Mouse (Mus musculus) stomach, postnatal 0 days (tissue): ENCODE results near the gene Slamf9. TPM values are rescaled to one million over a fixed set of nuclear protein-coding genes. Genes with fewer than 3 reads are reported as not detected.

Experiments used
- ATAC-seq: fragments of 200-750 bp; cut with Nextera tagmentation; 2 replicates; pipeline ENCODE4 v1.8.0; 2017; ENCODE audit not compliant: low FRiP score, low TSS enrichment
- DNase-seq: peaks from one replicate; pipeline ENCODE4 v3.0.0-alpha.2; 2016; ENCODE audit warnings: low spot score
- H3K27ac ChIP-seq: fragments of 300-500 bp; sonication (generic); replicated peaks from 2 replicates; pipeline ENCODE4 v1.5.1; 2014; ENCODE audit warnings: mild to moderate bottlenecking, control low read depth
- H3K27me3 ChIP-seq: fragments of 300-500 bp; sonication (generic); 2 replicates; pipeline ENCODE4 v1.6.1; 2014; ENCODE audit warnings: low read length; ENCODE audit not compliant: control insufficient read depth, insufficient read depth
- H3K36me3 ChIP-seq: fragments of 300-500 bp; sonication (generic); 2 replicates; pipeline ENCODE4 v1.6.1; 2014; ENCODE audit warnings: low read length, mixed read lengths; ENCODE audit not compliant: control insufficient read depth, insufficient read depth
- H3K4me1 ChIP-seq: fragments of 300-500 bp; sonication (generic); replicated peaks from 2 replicates; pipeline ENCODE4 v1.6.1; 2014; ENCODE audit warnings: antibody characterized with exemption; ENCODE audit not compliant: control insufficient read depth, insufficient read depth
- H3K4me2 ChIP-seq: fragments of 300-500 bp; sonication (generic); replicated peaks from 2 replicates; pipeline ENCODE4 v1.6.1; 2014; ENCODE audit warnings: low read depth, mild to moderate bottlenecking, control low read depth, moderate library complexity
- H3K4me3 ChIP-seq: fragments of 300-500 bp; sonication (generic); 2 replicates; pipeline ENCODE4 v1.5.1; 2014; ENCODE audit warnings: low read depth, low read length, control low read depth
- H3K9ac ChIP-seq: fragments of 300-500 bp; sonication (generic); 2 replicates; pipeline ENCODE4 v1.6.1; 2014; ENCODE audit warnings: mild to moderate bottlenecking, low read length, control low read depth, mixed read lengths
- H3K9me3 ChIP-seq: fragments of 300-500 bp; sonication (generic); 2 replicates; pipeline ENCODE4 v1.6.1; 2016; ENCODE audit warnings: low read length; ENCODE audit not compliant: control insufficient read depth
- CTCF ChIP-seq: IDR thresholded peaks from 2 replicates; pipeline ENCODE4 v1.5.1; 2016; ENCODE audit warnings: antibody characterized with exemption, low read depth, mild to moderate bottlenecking, moderate library complexity
- EP300 ChIP-seq: optimal IDR thresholded peaks from 2 replicates; pipeline ENCODE3; 2016; ENCODE audit warnings: antibody characterized with exemption
- WGBS: fragments of 180-500 bp; shearing (Covaris S2); extraction: QIAGEN DNeasy Blood & Tissue Kit; methylation state at CpG from one replicate; pipeline ENCODE4 v1.1.7; 2014; 5-methylcytosine and 5-hydroxymethylcytosine counted together
- polyA plus RNA-seq: library from polyadenylated mRNA; unstranded; fragments of >200 nt; fragmentation: Nextera tagmentation; extraction: Ambion mirVana; gene quantifications from 2 replicates; pipeline ENCODE4 v1.2.1, GENCODE M21; 2015

Gene Slamf9
- polyA plus RNA-seq, 1 experiment from 2014 or later: 1.8 TPM

DNA sequence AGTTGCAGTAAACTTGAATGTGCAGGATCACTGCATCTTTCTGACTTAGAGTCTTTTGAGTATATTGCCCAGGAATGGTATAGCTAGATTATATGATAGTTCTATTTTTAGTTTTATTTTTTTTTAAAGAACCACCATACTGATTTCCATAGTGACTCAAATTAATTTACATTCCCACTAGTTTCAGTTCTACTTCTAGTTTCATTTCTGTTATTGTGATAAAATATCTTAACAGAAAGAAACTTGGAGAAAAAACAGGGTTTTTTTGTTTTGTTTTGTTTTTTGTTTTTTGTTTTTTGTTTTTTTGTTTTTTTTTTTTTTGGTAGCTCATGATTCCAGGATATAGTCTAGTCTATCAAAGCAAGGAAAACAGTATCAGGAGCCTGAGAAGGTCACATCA, 2.2 kb upstream of the Slamf9 start:
- no peaks in the 10 kb centered on the region for H3K36me3 ChIP-seq
- ATAC-seq: no peak
- H3K9ac ChIP-seq: no peak overlapping the region
- TF ChIP-seq CTCF (no peak), EP300 (no peak)
- H3K4me1 ChIP-seq: no peaks in the 10 kb centered on the region; the same call in 1 of the 2 replicates
- H3K27me3 ChIP-seq: no peaks in the 10 kb centered on the region
- H3K9me3 ChIP-seq: no peaks in the 10 kb centered on the region
- DNase-seq: no peak
- no peak overlapping the region for H3K4me2 ChIP-seq
- H3K27ac ChIP-seq: no peak overlapping the region
- no peak overlapping the region for H3K4me3 ChIP-seq

DNA sequence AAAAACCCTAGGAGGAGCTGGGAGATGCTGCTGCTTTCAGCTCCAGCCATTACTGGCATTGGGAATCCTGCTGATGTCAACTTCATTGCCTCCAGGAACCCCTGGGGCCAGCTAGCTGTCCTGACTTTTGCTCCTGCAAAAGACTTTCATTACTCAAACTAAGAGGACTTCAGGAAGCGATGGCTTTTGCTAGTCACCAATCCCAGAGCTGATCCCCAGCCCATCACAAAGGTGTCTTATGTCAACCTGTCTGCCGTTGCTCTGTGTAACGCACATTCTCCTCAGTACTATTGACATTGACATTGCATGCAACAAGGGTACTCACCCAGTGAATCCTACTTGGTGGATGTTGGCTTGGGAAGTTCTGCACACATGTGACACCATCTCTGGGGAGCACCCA, 962 bp upstream of the Slamf9 start:
- DNase-seq (no peak), ATAC-seq (no peak)
- no peaks in the 10 kb centered on the region for H3K9me3 ChIP-seq
- no peaks in the 10 kb centered on the region; the same call in 1 of the 2 replicates for H3K4me1 ChIP-seq
- TF ChIP-seq CTCF (no peak), EP300 (no peak)
- no peak overlapping the region for H3K4me2 ChIP-seq
- 73% methylated on average over 3 of the region's 3 CpGs for WGBS
- no peak overlapping the region for H3K4me3 ChIP-seq
- H3K27ac ChIP-seq: no peak overlapping the region
- no peak overlapping the region for H3K9ac ChIP-seq
- H3K36me3 ChIP-seq: no peaks in the 10 kb centered on the region
- H3K27me3 ChIP-seq: no peaks in the 10 kb centered on the region

DNA sequence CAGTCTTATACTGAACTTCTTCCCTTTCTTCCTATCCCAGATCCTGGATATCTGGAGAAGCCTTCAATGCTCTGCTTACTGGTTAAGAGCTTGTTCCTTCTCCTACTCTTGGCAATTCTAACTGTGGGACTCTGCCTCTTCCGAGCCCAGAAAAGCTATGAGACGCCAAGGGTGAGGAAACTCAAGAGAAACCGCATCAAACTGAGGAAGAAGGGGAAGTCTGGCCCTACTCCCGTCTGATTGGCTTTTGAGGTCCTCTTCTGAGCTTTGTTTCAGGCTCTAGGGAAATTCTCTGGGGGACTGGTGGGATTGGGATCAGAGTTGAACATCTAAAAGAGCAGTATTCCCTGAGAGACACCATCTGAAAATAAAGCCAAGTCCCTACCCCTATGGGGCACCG, 2.9 kb downstream of the Slamf9 start:
- no peak for DNase-seq
- Histone ChIP-seq H3K4me2 (no peak overlapping the region), H3K36me3 (no peaks in the 10 kb centered on the region), H3K4me3 (no peak overlapping the region), H3K9me3 (no peaks in the 10 kb centered on the region), H3K9ac (no peak overlapping the region), H3K27ac (no peak overlapping the region), H3K27me3 (no peaks in the 10 kb centered on the region), H3K4me1 (0 out of 2 replicates have a peak, but pooled peaks cover 2% of the 10 kb centered on the region)
- no peak for ATAC-seq
- TF ChIP-seq CTCF (no peak), EP300 (no peak)
- 74% methylated on average over 5 of the region's 5 CpGs for WGBS

DNA sequence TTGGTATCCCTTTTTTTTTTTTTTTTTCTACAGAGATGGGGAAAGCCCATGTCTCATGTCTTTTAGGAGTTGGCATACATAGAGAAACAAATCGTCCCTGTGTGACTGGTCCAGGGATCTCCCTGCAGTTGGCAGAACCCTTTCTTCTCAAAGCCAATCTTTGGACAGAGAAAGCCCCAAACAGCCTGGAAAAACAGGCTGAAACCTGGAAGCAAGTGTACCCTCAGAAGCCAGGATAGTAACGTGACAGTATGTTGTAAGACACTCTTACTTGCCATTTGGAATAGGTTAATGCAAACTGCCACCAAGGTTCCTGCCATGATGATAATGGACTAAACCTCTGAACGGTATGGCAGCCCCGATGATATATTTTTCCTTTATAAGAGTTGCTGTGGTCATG, 5.2 kb downstream of the Slamf9 start:
- ATAC-seq: no peak
- H3K36me3 ChIP-seq: no peaks in the 10 kb centered on the region
- H3K4me3 ChIP-seq: no peak overlapping the region
- no peaks in the 10 kb centered on the region for H3K27me3 ChIP-seq
- no peak overlapping the region for H3K9ac ChIP-seq
- no peak for TF ChIP-seq EP300
- no peak overlapping the region for H3K4me2 ChIP-seq
- DNase-seq: no peak
- no peak overlapping the region for H3K27ac ChIP-seq
- no peaks in the 10 kb centered on the region for H3K9me3 ChIP-seq
- 84% methylated on average over 4 of the region's 4 CpGs for WGBS
- peaks cover 7% of the 10 kb centered on the region; the same call in 1 of the 2 replicates for H3K4me1 ChIP-seq

DNA sequence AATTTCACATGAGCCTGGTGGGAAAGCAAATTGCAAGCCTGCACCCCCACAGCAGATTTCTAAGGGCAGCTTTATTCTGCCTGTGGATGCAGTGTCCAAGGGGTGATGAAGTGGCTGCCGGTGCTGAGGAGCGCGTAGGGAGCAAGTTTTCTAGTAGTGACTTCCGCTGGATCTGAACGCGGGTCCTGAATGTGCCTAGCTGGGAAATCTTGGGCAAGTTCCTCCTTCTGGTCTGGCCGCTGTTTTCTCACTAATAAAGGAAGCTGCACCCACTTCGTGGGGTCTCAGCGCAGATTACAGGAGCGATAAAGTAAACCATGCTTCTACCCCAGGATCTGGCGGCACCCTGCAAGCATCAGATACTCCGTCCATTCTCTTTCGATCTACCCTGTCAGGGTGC, 6.0 kb downstream of the Slamf9 start:
- 13% methylated on average over 13 of the region's 13 CpGs for WGBS
- Histone ChIP-seq H3K4me3 (peak overlapping the region; percentile 58; the same call in 1 of the 2 replicates), H3K4me2 (peak overlapping the region; percentile 85), H3K36me3 (no peaks in the 10 kb centered on the region), H3K27me3 (no peaks in the 10 kb centered on the region), H3K9ac (0 out of 2 replicates have a peak overlapping the region, but pooled peaks have one; percentile 35), H3K27ac (0 out of 2 replicates have a peak overlapping the region, but pooled peaks have one; percentile 61), H3K9me3 (no peaks in the 10 kb centered on the region), H3K4me1 (peaks cover 7% of the 10 kb centered on the region; the same call in 1 of the 2 replicates)
- TF ChIP-seq EP300 (no peak), CTCF (no peak)
- DNase-seq (no peak), ATAC-seq (no peak)

DNA sequence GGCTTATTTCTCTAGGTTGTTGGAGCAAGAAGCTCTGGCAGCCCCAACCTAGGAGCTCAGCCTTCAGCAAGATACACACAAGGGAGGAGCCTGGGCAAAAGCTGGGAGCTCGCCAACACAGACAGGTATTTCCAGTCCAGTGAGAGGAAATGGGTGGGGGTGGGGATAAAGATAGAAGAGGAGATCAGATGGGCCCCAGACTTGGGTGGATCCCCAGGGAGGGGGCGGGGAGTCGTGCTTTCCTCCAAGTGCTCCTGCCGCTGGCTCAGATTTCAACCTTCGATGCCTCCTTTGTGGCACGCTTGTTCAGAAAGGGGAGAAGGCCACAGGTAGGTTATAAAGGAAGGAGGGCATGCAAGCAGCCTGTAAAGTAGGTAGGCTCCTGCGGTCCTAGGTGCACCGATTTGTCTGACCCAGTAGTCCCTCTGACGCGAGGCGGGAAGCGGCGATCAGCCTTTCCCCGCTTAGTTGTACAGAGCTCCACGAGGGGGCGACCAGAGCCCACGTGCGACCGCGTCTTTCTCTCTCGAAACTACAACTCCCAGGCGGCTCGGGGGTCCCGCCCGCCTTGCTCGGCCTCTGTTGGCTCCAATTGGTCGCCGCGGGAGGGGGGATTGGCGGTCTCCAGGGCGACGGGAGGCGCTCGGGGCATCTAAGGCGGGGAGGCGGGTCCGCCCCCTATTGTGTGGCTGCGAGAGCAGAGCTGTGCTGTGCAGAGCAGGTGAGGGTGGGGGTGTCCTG, 6.6 kb downstream of the Slamf9 start, which contains the start of gene Igsf9:
TSS of gene Igsf9 (plus strand) at position 249 of the 741 bp plus-strand sequence.
- WGBS: under 1% methylated on average over 38 of the region's 38 CpGs
- Histone ChIP-seq H3K9me3 (no peaks in the 10 kb centered on the region), H3K27me3 (no peaks in the 10 kb centered on the region), H3K36me3 (no peaks in the 10 kb centered on the region), H3K4me1 (peaks cover 7% of the 10 kb centered on the region; the same call in 1 of the 2 replicates), H3K4me3 (peak within 1 kb of the TSS; percentile 58), H3K4me2 (peak within 1 kb of the TSS; percentile 85), H3K27ac (peak within 1 kb of the TSS; percentile 88), H3K9ac (peak within 1 kb of the TSS; percentile 51)
- DNase-seq (peak; percentile 93), ATAC-seq (peak; percentile 90)
- no peak for TF ChIP-seq EP300
- TF ChIP-seq CTCF: peak; percentile 80
